8 mouse cellular contexts compared by ENCODE assay signal in the genomic region with DNA sequence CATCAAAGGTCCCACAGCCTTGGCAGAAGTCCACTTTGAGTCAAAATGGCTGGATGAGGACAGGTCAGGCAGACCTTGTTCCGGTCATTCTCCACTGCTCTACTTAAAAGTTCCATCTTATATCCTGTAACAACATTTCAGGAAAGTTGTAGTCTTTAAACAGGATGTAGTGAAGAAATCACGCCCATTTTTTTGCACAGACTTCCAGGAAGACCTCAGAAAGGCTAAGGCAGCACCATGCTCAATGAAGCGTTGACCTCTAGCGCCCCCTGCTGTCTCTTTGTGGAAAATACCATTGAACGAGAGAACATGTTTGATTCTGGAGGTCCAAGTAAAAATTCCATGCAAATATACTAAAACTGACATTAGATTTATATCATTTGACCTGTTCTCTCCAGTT. TPM values are rescaled to one million over a fixed set of nuclear protein-coding genes. Genes with fewer than 3 reads are reported as not detected.
DNase-seq lines count a peak whose midpoint lies in the region; ATAC-seq lines count a peak whose summit lies in the region.

No protein-coding gene starts in this region.

- no peak overlapping the region for H3K9ac ChIP-seq in midbrain, embryonic 15.5 days
- H3K9ac ChIP-seq in intestine, embryonic 15.5 days = no peak overlapping the region

- H3K4me2 ChIP-seq in midbrain, embryonic 15.5 days = no peak overlapping the region
- H3K4me2 ChIP-seq in intestine, embryonic 15.5 days (replicated peaks) = no peak overlapping the region

- ATAC-seq in midbrain, embryonic 15.5 days (replicated peaks) = no peak
- 0 out of 2 replicates have a peak, but pooled peaks have one; percentile 24 for ATAC-seq in intestine, embryonic 15.5 days

- 0 out of 2 replicates have a peak, but pooled peaks cover 8% of the 10 kb centered on the region for H3K27me3 ChIP-seq in midbrain, embryonic 10.5 days (ENCODE audit: low read depth, poor library complexity, severe bottlenecking)
- H3K27me3 ChIP-seq in midbrain, embryonic 15.5 days (replicated peaks) = peaks cover 7% of the 10 kb centered on the region; the same call in 1 of the 2 replicates
- H3K27me3 ChIP-seq in intestine, embryonic 15.5 days (replicated peaks) = 0 out of 2 replicates have a peak, but pooled peaks cover 6% of the 10 kb centered on the region

- WGBS in midbrain, embryonic 10.5 days = 23% methylated on average over 5 of the region's 5 CpGs
- WGBS in midbrain, embryonic 15.5 days = 19% methylated on average over 5 of the region's 5 CpGs
- WGBS in intestine, embryonic 15.5 days = 18% methylated on average over 5 of the region's 5 CpGs

- H3K9me3 ChIP-seq in midbrain, embryonic 10.5 days (replicated peaks) = no peaks in the 10 kb centered on the region
- H3K9me3 ChIP-seq in midbrain, embryonic 15.5 days = no peaks in the 10 kb centered on the region
- no peaks in the 10 kb centered on the region for H3K9me3 ChIP-seq in intestine, embryonic 15.5 days

- no peak overlapping the region for H3K27ac ChIP-seq in midbrain, embryonic 10.5 days (replicated peaks)
- H3K27ac ChIP-seq in midbrain, embryonic 15.5 days = no peak overlapping the region
- H3K27ac ChIP-seq in intestine, embryonic 15.5 days = no peak overlapping the region

- H3K4me1 ChIP-seq in midbrain, embryonic 10.5 days = peaks cover 9% of the 10 kb centered on the region
- peaks cover 8% of the 10 kb centered on the region for H3K4me1 ChIP-seq in midbrain, embryonic 15.5 days
- no peaks in the 10 kb centered on the region for H3K4me1 ChIP-seq in intestine, embryonic 15.5 days (replicated peaks)

- H3K36me3 ChIP-seq in midbrain, embryonic 10.5 days = no peaks in the 10 kb centered on the region
- H3K36me3 ChIP-seq in midbrain, embryonic 15.5 days (replicated peaks) = no peaks in the 10 kb centered on the region
- H3K36me3 ChIP-seq in intestine, embryonic 15.5 days = no peaks in the 10 kb centered on the region

- DNase-seq in midbrain, embryonic 10.5 days (ENCODE audit: low spot score) = peak; percentile 72
- DNase-seq in cerebellum, postnatal 14 days = peak; percentile 90 to 93
- DNase-seq in gastrocnemius, adult 18-20 months (ENCODE audit: low spot score) = peak; percentile 74
- peak; percentile 86 to 91 for DNase-seq in left cerebral cortex, postnatal 14 days (ENCODE audit: low spot score in 2 of 2)
- DNase-seq in naive thymus-derived CD4-positive, alpha-beta T cell, adult 2 months (ENCODE audit: low read depth) = peak; percentile 82
- peak; percentile 56 for DNase-seq in telencephalon, adult 2 months (ENCODE audit: low read depth, low spot score)

- no peak overlapping the region for H3K4me3 ChIP-seq in midbrain, embryonic 10.5 days
- no peak overlapping the region for H3K4me3 ChIP-seq in midbrain, embryonic 15.5 days
- H3K4me3 ChIP-seq in intestine, embryonic 15.5 days (replicated peaks) = no peak overlapping the region

- intact Hi-C loops in left cerebral cortex, postnatal 14 days (cut with DNase I) = loop anchor here (1.0 to 5.0 kb wide), 2 partner anchors 223 to 459 kb away; no protein-coding TSS in a partner anchor

RNA-seq across cellular contexts. Expression of gene Tmem14a, which starts 56.6 kb away (rescaled TPM):
- 10.2 and 12.5 TPM in 2 replicates for polyA plus RNA-seq in midbrain, embryonic 10.5 days (2016; fragmentation: Nextera tagmentation; extraction: Ambion mirVana)
- 15.5 and 16.3 TPM in 2 replicates for polyA plus RNA-seq in midbrain, embryonic 15.5 days (2015; fragmentation: Nextera tagmentation; extraction: Ambion mirVana)
- 1 to 10 TPM; 1.2 to 1.4 TPM for total RNA-seq in gastrocnemius, adult 18-20 months (2021)
- polyA plus RNA-seq in intestine, embryonic 15.5 days (2015; fragmentation: Nextera tagmentation; extraction: Ambion mirVana) = 13.5 and 13.7 TPM in 2 replicates
- 10 to 100 TPM; 28.7 to 35.8 TPM for total RNA-seq in left cerebral cortex, postnatal 14 days (2021)
